Mouse (Mus musculus): ENCODE measurements around the gene 4931414P19Rik.
A peak's percentile ranks its signal among the peaks of the same experiment; 100 is the strongest.

- TF ChIP-seq CTCF (IDR thresholded peaks at IDR 0.05; ENCODE audit: control insufficient read depth, insufficient read depth, low read length), result no peak
- TF ChIP-seq POLR2A (IDR thresholded peaks at IDR 0.05; ENCODE audit: borderline replicate concordance, control insufficient read depth, low read depth, low read length), result peak; percentile 67; the same call in 1 of the 2 replicates
Measured at GRCm38 (mm10) chr14:54653496-54653895, 47.7 kb upstream of the 4931414P19Rik start.
